Mouse (Mus musculus): ENCODE measurements around the gene Frmpd3.

- TF ChIP-seq CTCF (IDR thresholded peaks at IDR 0.05; ENCODE audit: low read depth) (no peak), EP300 (IDR thresholded peaks at IDR 0.05; ENCODE audit: low read depth) (no peak)
These were observed 136.2 kb downstream of the Frmpd3 start for GRCm38 (mm10) chrX:140478231-140478630.
